8 mouse cellular contexts compared by ENCODE assay signal in genomic region chr17:23585721-23586491, GRCm38 (mm10). TPM values are rescaled to one million over a fixed set of nuclear protein-coding genes. Genes with fewer than 3 reads are reported as not detected.
DNase-seq lines count a peak whose midpoint lies in the region; ATAC-seq and TF ChIP-seq lines count a peak whose summit lies in the region.

No protein-coding gene starts in this region.

- no peaks in the 10 kb centered on the region for H3K9me3 ChIP-seq in embryonic facial prominence, embryonic 11.5 days (replicated peaks; ENCODE audit: control insufficient read depth, low read length)
- no peaks in the 10 kb centered on the region for H3K9me3 ChIP-seq in heart, embryonic 13.5 days
- H3K9me3 ChIP-seq in liver, embryonic 12.5 days (replicated peaks) = no peaks in the 10 kb centered on the region
- no peaks in the 10 kb centered on the region for H3K9me3 ChIP-seq in neural tube, embryonic 11.5 days (ENCODE audit: control insufficient read depth, low read length)

- no peak for TF ChIP-seq POLR2A in spleen, adult 2 months (IDR thresholded peaks at IDR 0.05; ENCODE audit: low read depth, low read length)

- H3K4me1 ChIP-seq in spleen, adult 2 months (ENCODE audit: control insufficient read depth, insufficient read depth, insufficient read length) = no peaks in the 10 kb centered on the region; the same call in 1 of the 2 replicates
- H3K4me1 ChIP-seq in embryonic facial prominence, embryonic 11.5 days (ENCODE audit: control insufficient read depth, insufficient read depth, low read length) = no peaks in the 10 kb centered on the region
- H3K4me1 ChIP-seq in heart, embryonic 13.5 days = peaks cover 20% of the 10 kb centered on the region
- H3K4me1 ChIP-seq in liver, embryonic 12.5 days = peaks cover 20% of the 10 kb centered on the region
- peaks cover 7% of the 10 kb centered on the region for H3K4me1 ChIP-seq in neural tube, embryonic 11.5 days (ENCODE audit: control insufficient read depth, insufficient read depth, low read length)

- no peak overlapping the region for H3K27ac ChIP-seq in spleen, adult 2 months (ENCODE audit: insufficient read depth, low read length)
- 0 out of 2 replicates have a peak overlapping the region, but pooled peaks have one; percentile 8 for H3K27ac ChIP-seq in embryonic facial prominence, embryonic 11.5 days (replicated peaks; ENCODE audit: low read depth, low read length)
- peak overlapping the region; percentile 8; the same call in 1 of the 2 replicates for H3K27ac ChIP-seq in heart, embryonic 13.5 days (replicated peaks)
- H3K27ac ChIP-seq in liver, embryonic 12.5 days = no peak overlapping the region
- 0 out of 2 replicates have a peak overlapping the region, but pooled peaks have one; percentile 23 for H3K27ac ChIP-seq in neural tube, embryonic 11.5 days (ENCODE audit: low read depth, low read length)

- H3K27me3 ChIP-seq in spleen, adult 2 months (ENCODE audit: control insufficient read depth, insufficient read depth, low read length) = no peaks in the 10 kb centered on the region
- no peaks in the 10 kb centered on the region for H3K27me3 ChIP-seq in embryonic facial prominence, embryonic 11.5 days (ENCODE audit: control insufficient read depth, insufficient read depth, low read length)
- H3K27me3 ChIP-seq in heart, embryonic 13.5 days (replicated peaks) = no peaks in the 10 kb centered on the region
- peaks cover 21% of the 10 kb centered on the region for H3K27me3 ChIP-seq in liver, embryonic 12.5 days (replicated peaks)
- no peaks in the 10 kb centered on the region for H3K27me3 ChIP-seq in neural tube, embryonic 11.5 days (ENCODE audit: control insufficient read depth, insufficient read depth, low read length)

- H3K9ac ChIP-seq in embryonic facial prominence, embryonic 11.5 days (replicated peaks; ENCODE audit: low read length) = peak overlapping the region; percentile 86
- H3K9ac ChIP-seq in heart, embryonic 13.5 days = peak overlapping the region; percentile 89
- H3K9ac ChIP-seq in liver, embryonic 12.5 days = peak overlapping the region; percentile 50
- peak overlapping the region; percentile 86 for H3K9ac ChIP-seq in neural tube, embryonic 11.5 days (ENCODE audit: low read length)

- peak overlapping the region; percentile 44; the same call in 1 of the 2 replicates for H3K4me3 ChIP-seq in spleen, adult 2 months (ENCODE audit: extremely low read depth, insufficient read depth, insufficient read length)
- peak overlapping the region; percentile 60 for H3K4me3 ChIP-seq in embryonic facial prominence, embryonic 11.5 days (ENCODE audit: low read depth, low read length)
- H3K4me3 ChIP-seq in heart, embryonic 13.5 days = peak overlapping the region; percentile 80
- peak overlapping the region; percentile 60 for H3K4me3 ChIP-seq in liver, embryonic 12.5 days
- peak overlapping the region; percentile 66 for H3K4me3 ChIP-seq in neural tube, embryonic 11.5 days (ENCODE audit: low read depth, low read length)

- peak; percentile 67 for ATAC-seq in embryonic facial prominence, embryonic 11.5 days (replicated peaks; ENCODE audit: insufficient number of reproducible peaks, low FRiP score, low TSS enrichment, low read depth)
- ATAC-seq in heart, embryonic 13.5 days (ENCODE audit: extremely low read depth, insufficient number of reproducible peaks, low FRiP score, low TSS enrichment) = no peak
- peak; percentile 36; the same call in 1 of the 2 replicates for ATAC-seq in liver, embryonic 12.5 days
- peak; percentile 84 for ATAC-seq in neural tube, embryonic 11.5 days (ENCODE audit: insufficient read depth, low FRiP score, low TSS enrichment)
- no peak for ATAC-seq in CD4-positive, CD25-positive, alpha-beta regulatory T cell, adult 4 months

- TF ChIP-seq CTCF in spleen, adult 2 months (IDR thresholded peaks at IDR 0.05; ENCODE audit: extremely low read depth, insufficient read depth, insufficient read length, insufficient replicate concordance) = no peak

- H3K36me3 ChIP-seq in spleen, adult 2 months (ENCODE audit: control insufficient read depth, insufficient read depth, low read length) = no peaks in the 10 kb centered on the region
- H3K36me3 ChIP-seq in embryonic facial prominence, embryonic 11.5 days (replicated peaks; ENCODE audit: control insufficient read depth, insufficient read depth, low read depth, low read length) = 0 out of 2 replicates have a peak, but pooled peaks cover 2% of the 10 kb centered on the region
- H3K36me3 ChIP-seq in heart, embryonic 13.5 days = peaks cover 26% of the 10 kb centered on the region
- H3K36me3 ChIP-seq in liver, embryonic 12.5 days = 0 out of 2 replicates have a peak, but pooled peaks cover 6% of the 10 kb centered on the region
- peaks cover 2% of the 10 kb centered on the region for H3K36me3 ChIP-seq in neural tube, embryonic 11.5 days (ENCODE audit: control insufficient read depth, insufficient read depth, low read length)

- no peak for DNase-seq in spleen, adult 2 months (ENCODE audit: low read depth in 1 of 2, low spot score in 2 of 2)
- DNase-seq in spleen, adult 18-20 months = no peak
- peak; percentile 88 for DNase-seq in embryonic facial prominence, embryonic 11.5 days (ENCODE audit: low spot score)
- peak; percentile 77 for DNase-seq in kidney, postnatal 10 days
- peak; percentile 77 for DNase-seq in neural tube, embryonic 11.5 days (ENCODE audit: low spot score)

- 5% methylated on average over 22 of the region's 22 CpGs for WGBS in spleen, adult 2 months
- 0% methylated on average over 22 of the region's 22 CpGs for WGBS in embryonic facial prominence, embryonic 11.5 days
- WGBS in heart, embryonic 13.5 days = 1% methylated on average over 22 of the region's 22 CpGs
- 2% methylated on average over 22 of the region's 22 CpGs for WGBS in liver, embryonic 12.5 days (ENCODE audit: insufficient replicate concordance)
- under 1% methylated on average over 22 of the region's 22 CpGs for WGBS in neural tube, embryonic 11.5 days

- peak overlapping the region; percentile 69 for H3K4me2 ChIP-seq in embryonic facial prominence, embryonic 11.5 days (ENCODE audit: low read depth, low read length)
- H3K4me2 ChIP-seq in heart, embryonic 13.5 days = peak overlapping the region; percentile 95
- peak overlapping the region; percentile 62 for H3K4me2 ChIP-seq in liver, embryonic 12.5 days
- peak overlapping the region; percentile 85 for H3K4me2 ChIP-seq in neural tube, embryonic 11.5 days (ENCODE audit: low read depth)

RNA-seq across cellular contexts. Expression of gene Zfp13, which starts 13.4 kb away (rescaled TPM):
- polyA plus RNA-seq in spleen, adult 2 months (2012; rRNA removed) = 2.9 and 3.4 TPM in 2 replicates
- polyA plus RNA-seq in embryonic facial prominence, embryonic 11.5 days (2014; fragmentation: Nextera tagmentation; extraction: Ambion mirVana) = 17.1 and 19.0 TPM in 2 replicates
- 9.2 and 9.3 TPM in 2 replicates for polyA plus RNA-seq in heart, embryonic 13.5 days (2015; fragmentation: Nextera tagmentation; extraction: Ambion mirVana)
- polyA plus RNA-seq in liver, embryonic 12.5 days (2016; fragmentation: Nextera tagmentation; extraction: Ambion mirVana) = 2.8 and 2.9 TPM in 2 replicates
- 19.7 and 20.3 TPM in 2 replicates for polyA plus RNA-seq in neural tube, embryonic 11.5 days (2014; fragmentation: Nextera tagmentation; extraction: Ambion mirVana)
- polyA plus RNA-seq in CD4-positive, CD25-positive, alpha-beta regulatory T cell, adult 4 months (2017; shearing (Covaris generic)) = under 1 TPM in 1 of 2 experiments, not detected in 1; 0.38 TPM

RNA-seq across cellular contexts. Expression of gene Zscan10, which starts 14.8 kb away (rescaled TPM):
- polyA plus RNA-seq in spleen, adult 2 months (2012; rRNA removed) = 0.06 TPM in 1 of 2 replicates, not detected in the other
- 0.28 and 0.59 TPM in 2 replicates for polyA plus RNA-seq in embryonic facial prominence, embryonic 11.5 days (2014; fragmentation: Nextera tagmentation; extraction: Ambion mirVana)
- polyA plus RNA-seq in heart, embryonic 13.5 days (2015; fragmentation: Nextera tagmentation; extraction: Ambion mirVana) = not detected in 2 replicates
- polyA plus RNA-seq in liver, embryonic 12.5 days (2016; fragmentation: Nextera tagmentation; extraction: Ambion mirVana) = not detected in 2 replicates
- 0.91 TPM in 1 of 2 replicates, not detected in the other for polyA plus RNA-seq in neural tube, embryonic 11.5 days (2014; fragmentation: Nextera tagmentation; extraction: Ambion mirVana)
- 1 to 10 TPM; 2.2 to 2.9 TPM for polyA plus RNA-seq in CD4-positive, CD25-positive, alpha-beta regulatory T cell, adult 4 months (2017; shearing (Covaris generic))

RNA-seq across cellular contexts. Expression of gene Zfp213, which starts 21.9 kb away (rescaled TPM):
- 11.8 and 17.2 TPM in 2 replicates for polyA plus RNA-seq in spleen, adult 2 months (2012; rRNA removed)
- 18.2 and 19.6 TPM in 2 replicates for polyA plus RNA-seq in embryonic facial prominence, embryonic 11.5 days (2014; fragmentation: Nextera tagmentation; extraction: Ambion mirVana)
- polyA plus RNA-seq in heart, embryonic 13.5 days (2015; fragmentation: Nextera tagmentation; extraction: Ambion mirVana) = 12.7 and 13.3 TPM in 2 replicates
- 8.3 and 9.1 TPM in 2 replicates for polyA plus RNA-seq in liver, embryonic 12.5 days (2016; fragmentation: Nextera tagmentation; extraction: Ambion mirVana)
- 23.4 and 24.3 TPM in 2 replicates for polyA plus RNA-seq in neural tube, embryonic 11.5 days (2014; fragmentation: Nextera tagmentation; extraction: Ambion mirVana)
- polyA plus RNA-seq in CD4-positive, CD25-positive, alpha-beta regulatory T cell, adult 4 months (2017; shearing (Covaris generic)) = 1 to 10 TPM; 3.4 to 4.3 TPM

RNA-seq across cellular contexts. Expression of gene Mmp25, which starts 59.2 kb away (rescaled TPM):
- 1.3 and 2.0 TPM in 2 replicates for polyA plus RNA-seq in spleen, adult 2 months (2012; rRNA removed)
- polyA plus RNA-seq in embryonic facial prominence, embryonic 11.5 days (2014; fragmentation: Nextera tagmentation; extraction: Ambion mirVana) = 0.17 and 0.46 TPM in 2 replicates
- 0.32 and 0.62 TPM in 2 replicates for polyA plus RNA-seq in heart, embryonic 13.5 days (2015; fragmentation: Nextera tagmentation; extraction: Ambion mirVana)
- polyA plus RNA-seq in liver, embryonic 12.5 days (2016; fragmentation: Nextera tagmentation; extraction: Ambion mirVana) = 0.20 and 0.28 TPM in 2 replicates
- 0.85 and 0.94 TPM in 2 replicates for polyA plus RNA-seq in neural tube, embryonic 11.5 days (2014; fragmentation: Nextera tagmentation; extraction: Ambion mirVana)
- 1 to 10 TPM in 1 of 2 experiments, under 1 TPM in 1; 0.42 to 1.6 TPM for polyA plus RNA-seq in CD4-positive, CD25-positive, alpha-beta regulatory T cell, adult 4 months (2017; shearing (Covaris generic))

Comparison
In these comparisons a context has a peak if more than half of its experiments do, and no peak if none do; other contexts are left out.
1. DNase-seq: peak in embryonic facial prominence, embryonic 11.5 days (single experiment), kidney, postnatal 10 days (single experiment) and neural tube, embryonic 11.5 days (single experiment); none in spleen, adult 2 months (0 of 2) and spleen, adult 18-20 months (0 of 2).
2. H3K27ac ChIP-seq: peak in embryonic facial prominence, embryonic 11.5 days (single experiment), heart, embryonic 13.5 days (single experiment) and neural tube, embryonic 11.5 days (single experiment); none in spleen, adult 2 months (single experiment) and liver, embryonic 12.5 days (single experiment).
3. ATAC-seq: peak in embryonic facial prominence, embryonic 11.5 days (single experiment), liver, embryonic 12.5 days (single experiment) and neural tube, embryonic 11.5 days (single experiment); none in heart, embryonic 13.5 days (single experiment) and CD4-positive, CD25-positive, alpha-beta regulatory T cell, adult 4 months (single experiment).
4. Peak in every context shown above with its lines, with median percentiles within 50 percentile points of each other: H3K4me3 ChIP-seq, H3K4me2 ChIP-seq and H3K9ac ChIP-seq.